Mouse (Mus musculus): ENCODE measurements around the gene Mill2. TPM values are rescaled to one million over a fixed set of nuclear protein-coding genes. Genes with fewer than 3 reads are reported as not detected.

Gene Mill2
- polyA plus RNA-seq, 1 experiment from 2014 or later: 0.58 TPM

DNA sequence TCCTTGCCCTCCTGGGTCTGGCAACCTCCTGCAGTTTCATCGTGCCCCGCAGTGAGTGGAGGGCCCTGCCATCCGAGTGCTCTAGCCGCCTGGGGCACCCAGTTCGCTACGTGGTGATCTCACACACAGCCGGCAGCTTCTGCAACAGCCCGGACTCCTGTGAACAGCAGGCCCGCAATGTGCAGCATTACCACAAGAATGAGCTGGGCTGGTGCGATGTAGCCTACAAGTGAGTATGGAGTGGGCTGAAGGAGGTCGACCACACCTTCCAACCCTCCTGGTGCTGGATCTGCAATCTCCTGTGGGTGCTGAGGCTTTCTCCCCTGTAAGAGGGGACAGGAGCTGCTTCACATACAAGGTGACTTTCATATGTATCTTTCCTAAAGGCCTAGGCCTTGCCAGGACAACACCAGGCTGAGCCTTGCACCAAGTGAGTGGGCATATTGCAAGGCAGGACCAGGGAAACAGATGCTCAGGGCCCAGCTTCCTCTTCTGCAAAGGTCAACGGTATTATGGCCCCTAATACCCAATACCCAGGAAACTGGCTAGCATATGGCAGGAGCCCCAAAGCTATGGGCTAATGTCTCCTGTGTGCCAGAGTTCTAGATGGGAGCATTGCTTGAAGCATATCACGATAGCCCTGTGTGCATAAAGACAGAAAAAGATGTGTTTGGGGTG is 45.1 kb downstream of the Mill2 start:
- Histone ChIP-seq H3K4me3 (ENCODE audit: low read depth, low read length) (no peak overlapping the region), H3K36me3 (ENCODE audit: control insufficient read depth, insufficient read depth, low read length) (no peaks in the 10 kb centered on the region), H3K27me3 (replicated peaks; ENCODE audit: control insufficient read depth, insufficient read depth, low read length) (no peaks in the 10 kb centered on the region), H3K9ac (ENCODE audit: low read depth, low read length) (no peak overlapping the region), H3K9me3 (ENCODE audit: control insufficient read depth, low read length) (no peaks in the 10 kb centered on the region), H3K4me1 (ENCODE audit: control insufficient read depth, insufficient read depth, low read length) (no peaks in the 10 kb centered on the region), H3K4me2 (ENCODE audit: low read depth, low read length) (no peak overlapping the region), H3K27ac (replicated peaks; ENCODE audit: low read depth, low read length) (no peak overlapping the region)
- WGBS: 57% methylated on average over 13 of the region's 13 CpGs
- no peak for ATAC-seq (ENCODE audit: low read depth)
- no peak for DNase-seq (ENCODE audit: low spot score)

DNA sequence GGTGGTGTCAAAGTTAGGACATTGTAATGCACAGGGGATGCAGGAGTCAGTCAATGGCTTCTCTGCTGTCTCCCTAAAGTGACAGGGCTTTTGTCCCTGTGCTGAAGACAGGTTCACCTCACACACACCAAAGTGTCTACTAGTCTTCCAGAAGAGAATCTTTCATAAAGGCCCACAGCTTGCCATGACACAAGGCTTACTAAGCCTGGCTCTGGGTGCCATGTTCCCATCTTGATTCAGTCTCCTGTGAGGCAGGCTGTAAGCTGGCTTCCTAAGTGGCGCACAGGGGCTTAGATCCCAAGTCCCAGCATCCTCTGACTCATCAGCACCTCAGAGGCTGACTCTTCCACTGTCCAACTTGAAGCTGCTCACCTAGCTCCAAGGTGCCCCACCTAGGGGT is 47.2 kb downstream of the Mill2 start:
- no peaks in the 10 kb centered on the region for H3K27me3 ChIP-seq (replicated peaks; ENCODE audit: control insufficient read depth, insufficient read depth, low read length)
- no peaks in the 10 kb centered on the region for H3K9me3 ChIP-seq (ENCODE audit: control insufficient read depth, low read length)
- no peak overlapping the region for H3K27ac ChIP-seq (replicated peaks; ENCODE audit: low read depth, low read length)
- 83% methylated on average over 1 of the region's 1 CpGs for WGBS
- H3K9ac ChIP-seq (ENCODE audit: low read depth, low read length): no peak overlapping the region
- H3K4me1 ChIP-seq (ENCODE audit: control insufficient read depth, insufficient read depth, low read length): no peaks in the 10 kb centered on the region
- H3K4me3 ChIP-seq (ENCODE audit: low read depth, low read length): no peak overlapping the region
- no peak overlapping the region for H3K4me2 ChIP-seq (ENCODE audit: low read depth, low read length)
- DNase-seq (ENCODE audit: low spot score): no peak
- no peaks in the 10 kb centered on the region for H3K36me3 ChIP-seq (ENCODE audit: control insufficient read depth, insufficient read depth, low read length)
- ATAC-seq (ENCODE audit: low read depth): no peak

DNA sequence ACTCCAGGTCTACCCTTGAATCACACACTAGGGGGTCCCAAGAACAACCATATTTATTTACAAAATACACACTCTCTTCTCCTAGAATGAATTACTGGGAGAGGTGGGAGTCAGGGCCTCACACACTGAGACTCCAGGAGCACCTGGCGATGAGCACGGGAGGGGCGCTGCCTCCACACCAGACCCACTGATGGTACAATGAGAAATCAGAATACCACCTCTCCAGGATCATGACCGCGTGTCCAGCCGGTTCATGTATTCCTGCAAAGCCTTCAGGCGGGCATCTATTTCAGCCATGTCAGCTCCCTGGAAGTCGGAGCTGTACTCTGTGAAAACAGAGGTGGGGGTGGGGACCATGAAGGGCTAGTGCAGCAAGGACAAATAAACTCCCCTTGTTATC is 51.1 kb downstream of the Mill2 start:
- DNase-seq (ENCODE audit: low spot score) (no peak), ATAC-seq (ENCODE audit: low read depth) (no peak)
- H3K27me3 ChIP-seq (replicated peaks; ENCODE audit: control insufficient read depth, insufficient read depth, low read length): 0 out of 2 replicates have a peak, but pooled peaks cover 8% of the 10 kb centered on the region
- no peak overlapping the region for H3K27ac ChIP-seq (replicated peaks; ENCODE audit: low read depth, low read length)
- H3K4me2 ChIP-seq (ENCODE audit: low read depth, low read length): no peak overlapping the region
- WGBS: 89% methylated on average over 8 of the region's 8 CpGs
- H3K4me3 ChIP-seq (ENCODE audit: low read depth, low read length): no peak overlapping the region
- no peaks in the 10 kb centered on the region for H3K9me3 ChIP-seq (ENCODE audit: control insufficient read depth, low read length)
- H3K36me3 ChIP-seq (ENCODE audit: control insufficient read depth, insufficient read depth, low read length): no peaks in the 10 kb centered on the region
- no peak overlapping the region for H3K9ac ChIP-seq (ENCODE audit: low read depth, low read length)
- H3K4me1 ChIP-seq (ENCODE audit: control insufficient read depth, insufficient read depth, low read length): peaks cover 9% of the 10 kb centered on the region; the same call in 1 of the 2 replicates

DNA sequence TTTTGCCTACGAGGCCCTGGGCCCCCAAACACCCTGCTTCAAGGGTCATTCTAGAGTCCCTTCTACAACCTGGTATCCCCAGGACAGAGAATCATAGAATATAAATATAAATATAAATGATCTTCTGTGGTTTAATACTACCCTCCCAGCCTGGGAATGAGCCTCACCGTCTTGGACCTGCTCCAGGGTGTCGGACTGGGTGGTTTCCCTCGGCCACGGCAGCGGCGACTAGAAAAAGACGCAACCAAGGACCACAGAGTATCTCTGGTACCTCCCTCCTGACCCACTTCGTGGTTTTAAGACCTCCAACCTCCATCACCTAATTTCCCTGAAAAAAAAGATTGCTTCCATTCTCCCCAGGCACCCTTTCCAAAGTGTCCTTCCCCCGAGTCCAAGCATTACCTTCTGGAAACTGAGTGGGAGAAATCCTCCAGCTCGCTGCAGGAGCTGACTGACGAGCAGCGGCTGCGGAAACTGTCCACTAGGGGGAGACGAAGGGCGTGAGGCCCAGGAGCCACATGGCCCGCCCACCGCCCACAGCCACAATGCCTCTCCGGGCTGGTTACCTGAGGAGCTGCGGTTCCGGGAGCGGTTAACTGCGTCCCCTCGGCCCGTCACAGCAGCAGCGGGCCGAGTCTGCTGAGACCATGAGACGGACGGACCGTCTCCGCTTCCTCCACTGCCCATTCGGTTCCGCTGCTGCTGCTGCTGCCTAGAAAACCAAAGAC is 52.3 kb downstream of the Mill2 start:
- Histone ChIP-seq H3K36me3 (ENCODE audit: control insufficient read depth, insufficient read depth, low read length) (no peaks in the 10 kb centered on the region), H3K27ac (replicated peaks; ENCODE audit: low read depth, low read length) (no peak overlapping the region), H3K9me3 (ENCODE audit: control insufficient read depth, low read length) (no peaks in the 10 kb centered on the region), H3K4me1 (ENCODE audit: control insufficient read depth, insufficient read depth, low read length) (peaks cover 9% of the 10 kb centered on the region; the same call in 1 of the 2 replicates), H3K9ac (ENCODE audit: low read depth, low read length) (peak overlapping the region; percentile 51; the same call in 1 of the 2 replicates), H3K4me3 (ENCODE audit: low read depth, low read length) (peak overlapping the region; percentile 41), H3K4me2 (ENCODE audit: low read depth, low read length) (peak overlapping the region; percentile 85), H3K27me3 (replicated peaks; ENCODE audit: control insufficient read depth, insufficient read depth, low read length) (0 out of 2 replicates have a peak, but pooled peaks cover 8% of the 10 kb centered on the region)
- ATAC-seq (ENCODE audit: low read depth) (peak; percentile 71), DNase-seq (ENCODE audit: low spot score) (peak; percentile 89)
- 21% methylated on average over 32 of the region's 33 CpGs for WGBS

DNA sequence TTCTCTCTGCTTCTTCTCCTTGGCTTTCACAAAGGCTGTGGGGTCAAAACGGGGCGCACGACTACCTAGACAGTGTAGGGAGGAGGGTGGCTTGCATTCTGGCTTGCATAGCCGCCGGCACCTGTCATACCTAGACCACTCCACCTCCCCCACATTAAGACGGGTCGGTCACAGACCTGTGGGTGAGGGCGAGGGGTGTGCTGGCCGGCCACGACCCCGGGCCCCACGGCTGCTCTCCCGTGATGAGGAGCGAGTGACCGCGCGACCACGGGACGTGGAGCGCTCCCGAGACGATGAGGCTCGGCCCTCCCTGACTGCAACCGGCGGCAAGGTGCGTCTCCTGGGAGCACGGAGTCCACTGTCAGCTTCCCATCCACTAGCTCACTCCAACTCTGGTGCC is 53.2 kb downstream of the Mill2 start:
- peak overlapping the region; percentile 41; the same call in 1 of the 2 replicates for H3K4me3 ChIP-seq (ENCODE audit: low read depth, low read length)
- no peak for DNase-seq (ENCODE audit: low spot score)

DNA sequence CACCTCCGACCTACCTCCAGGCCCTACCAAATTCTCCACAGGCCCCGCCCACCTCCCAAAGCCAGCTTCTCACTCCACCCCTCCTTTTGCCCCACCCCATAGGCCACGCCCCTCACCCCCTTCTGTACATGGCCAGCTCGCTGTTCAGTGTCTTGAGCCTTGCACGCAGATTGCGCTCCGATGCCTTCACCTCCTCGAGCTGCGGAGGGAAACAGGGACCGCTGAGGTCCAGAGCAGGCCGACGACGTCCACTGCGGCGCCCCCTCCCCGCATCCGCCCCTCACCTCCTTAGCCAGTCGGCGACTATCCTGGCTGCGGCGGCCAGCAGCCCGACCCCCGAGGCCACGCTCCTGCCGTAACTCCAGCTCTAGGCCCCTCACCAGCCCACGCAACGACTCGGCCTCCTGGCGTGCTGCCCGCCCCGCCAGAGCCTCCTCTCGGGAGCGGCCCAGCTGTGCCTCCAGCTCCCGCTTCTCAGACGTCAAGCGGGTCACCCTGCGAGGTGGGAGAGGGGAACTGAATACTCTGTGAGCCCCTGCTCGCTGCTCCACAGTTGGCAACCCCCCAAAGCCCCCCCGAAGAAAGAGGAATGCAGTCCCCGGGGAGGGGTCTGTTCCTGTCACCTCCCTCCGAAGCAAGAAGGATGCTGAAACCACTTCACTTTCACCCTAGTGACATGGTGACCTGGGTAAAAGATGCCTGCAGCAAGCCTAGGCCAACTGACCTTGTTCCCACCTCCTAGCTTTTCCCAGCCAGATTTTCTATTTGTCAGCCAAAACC is 54.1 kb downstream of the Mill2 start:
- H3K4me2 ChIP-seq (ENCODE audit: low read depth, low read length): peak overlapping the region; percentile 85
- ATAC-seq (ENCODE audit: low read depth): peak; percentile 45
- H3K4me1 ChIP-seq (ENCODE audit: control insufficient read depth, insufficient read depth, low read length): peaks cover 9% of the 10 kb centered on the region; the same call in 1 of the 2 replicates
- H3K36me3 ChIP-seq (ENCODE audit: control insufficient read depth, insufficient read depth, low read length): peaks cover 6% of the 10 kb centered on the region; the same call in 1 of the 2 replicates
- H3K4me3 ChIP-seq (ENCODE audit: low read depth, low read length): peak overlapping the region; percentile 40
- peak overlapping the region; percentile 58 for H3K9ac ChIP-seq (ENCODE audit: low read depth, low read length)
- H3K9me3 ChIP-seq (ENCODE audit: control insufficient read depth, low read length): no peaks in the 10 kb centered on the region
- DNase-seq (ENCODE audit: low spot score): peak; percentile 68
- no peak overlapping the region for H3K27ac ChIP-seq (replicated peaks; ENCODE audit: low read depth, low read length)
- WGBS: under 1% methylated on average over 28 of the region's 41 CpGs
- 0 out of 2 replicates have a peak, but pooled peaks cover 8% of the 10 kb centered on the region for H3K27me3 ChIP-seq (replicated peaks; ENCODE audit: control insufficient read depth, insufficient read depth, low read length)

More for the DNA sequence above, 53.2 kb downstream of the Mill2 start:
- no peaks in the 10 kb centered on the region for H3K36me3 ChIP-seq (ENCODE audit: control insufficient read depth, insufficient read depth, low read length)
- no peaks in the 10 kb centered on the region for H3K9me3 ChIP-seq (ENCODE audit: control insufficient read depth, low read length)
- 0 out of 2 replicates have a peak, but pooled peaks cover 8% of the 10 kb centered on the region for H3K27me3 ChIP-seq (replicated peaks; ENCODE audit: control insufficient read depth, insufficient read depth, low read length)
- H3K9ac ChIP-seq (ENCODE audit: low read depth, low read length): no peak overlapping the region
- ATAC-seq (ENCODE audit: low read depth): peak; percentile 12; the same call in 1 of the 2 replicates
- H3K4me2 ChIP-seq (ENCODE audit: low read depth, low read length): peak overlapping the region; percentile 85
- peaks cover 9% of the 10 kb centered on the region; the same call in 1 of the 2 replicates for H3K4me1 ChIP-seq (ENCODE audit: control insufficient read depth, insufficient read depth, low read length)
- 21% methylated on average over 7 of the region's 27 CpGs for WGBS
- H3K27ac ChIP-seq (replicated peaks; ENCODE audit: low read depth, low read length): no peak overlapping the region

DNA sequence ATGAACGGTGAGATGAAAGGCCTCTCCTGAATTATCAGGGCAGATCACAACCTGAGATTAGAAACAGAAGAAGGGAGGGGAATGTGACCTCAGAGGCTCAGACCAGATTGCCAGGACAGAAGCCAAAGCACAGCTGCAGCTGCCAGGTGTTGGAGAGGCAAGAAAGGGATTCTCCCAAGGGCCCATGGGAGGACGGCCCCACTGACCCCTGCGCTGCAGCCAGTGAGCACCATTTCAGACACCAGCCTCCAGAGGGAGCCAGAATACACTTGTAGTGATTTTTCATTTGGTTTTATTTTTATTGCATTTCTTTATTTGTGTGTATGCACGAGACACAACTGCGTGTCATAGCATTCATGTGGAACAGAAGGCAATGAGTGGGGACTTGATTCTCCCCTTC is 56.8 kb downstream of the Mill2 start:
- no peak overlapping the region for H3K9ac ChIP-seq (ENCODE audit: low read depth, low read length)
- no peak for ATAC-seq (ENCODE audit: low read depth)
- no peaks in the 10 kb centered on the region for H3K9me3 ChIP-seq (ENCODE audit: control insufficient read depth, low read length)
- H3K4me2 ChIP-seq (ENCODE audit: low read depth, low read length): no peak overlapping the region
- 0 out of 2 replicates have a peak, but pooled peaks cover 8% of the 10 kb centered on the region for H3K27me3 ChIP-seq (replicated peaks; ENCODE audit: control insufficient read depth, insufficient read depth, low read length)
- DNase-seq (ENCODE audit: low spot score): peak; percentile 32
- H3K4me3 ChIP-seq (ENCODE audit: low read depth, low read length): no peak overlapping the region
- peaks cover 25% of the 10 kb centered on the region for H3K36me3 ChIP-seq (ENCODE audit: control insufficient read depth, insufficient read depth, low read length)
- H3K4me1 ChIP-seq (ENCODE audit: control insufficient read depth, insufficient read depth, low read length): peaks cover 9% of the 10 kb centered on the region; the same call in 1 of the 2 replicates
- 38% methylated on average over 5 of the region's 5 CpGs for WGBS
- H3K27ac ChIP-seq (replicated peaks; ENCODE audit: low read depth, low read length): no peak overlapping the region

DNA sequence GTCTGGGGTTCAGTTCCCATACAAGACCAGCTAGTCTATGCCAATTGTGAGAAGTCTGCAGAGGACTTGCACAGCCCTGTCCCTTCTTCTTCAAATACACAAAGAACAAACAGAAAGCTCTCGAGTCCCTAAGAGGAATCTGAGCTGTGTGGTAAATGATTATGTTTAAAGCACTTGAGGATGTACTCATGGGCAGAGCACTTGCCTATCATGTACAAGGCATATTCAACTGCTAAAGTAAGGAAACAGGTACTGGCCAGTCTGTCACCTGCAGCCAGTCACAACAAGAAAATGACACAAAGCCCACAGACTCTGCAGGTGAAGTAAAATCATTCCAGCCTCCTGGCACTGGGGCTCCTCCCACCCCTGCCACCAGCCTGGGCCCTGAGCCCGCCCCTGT is 60.7 kb downstream of the Mill2 start:
- Histone ChIP-seq H3K9me3 (ENCODE audit: control insufficient read depth, low read length) (no peaks in the 10 kb centered on the region), H3K27ac (replicated peaks; ENCODE audit: low read depth, low read length) (no peak overlapping the region), H3K27me3 (replicated peaks; ENCODE audit: control insufficient read depth, insufficient read depth, low read length) (no peaks in the 10 kb centered on the region), H3K4me3 (ENCODE audit: low read depth, low read length) (no peak overlapping the region), H3K9ac (ENCODE audit: low read depth, low read length) (no peak overlapping the region), H3K4me2 (ENCODE audit: low read depth, low read length) (no peak overlapping the region), H3K4me1 (ENCODE audit: control insufficient read depth, insufficient read depth, low read length) (no peaks in the 10 kb centered on the region), H3K36me3 (ENCODE audit: control insufficient read depth, insufficient read depth, low read length) (peaks cover 31% of the 10 kb centered on the region)
- WGBS: 72% methylated on average over 1 of the region's 2 CpGs
- no peak for DNase-seq (ENCODE audit: low spot score)
- no peak for ATAC-seq (ENCODE audit: low read depth)

Measured in embryonic facial prominence, embryonic 14.5 days (tissue).